Mouse (Mus musculus) stomach, embryonic 15.5 days (tissue): ENCODE results near the gene Prrt1. TPM values are rescaled to one million over a fixed set of nuclear protein-coding genes. Genes with fewer than 3 reads are reported as not detected.

Source experiments
- ATAC-seq: fragments of 200-750 bp; cut with Nextera tagmentation; 2 replicates; pipeline ENCODE4 v1.8.0; 2017; ENCODE audit warnings: low read depth, moderate number of reproducible peaks, moderate TSS enrichment; ENCODE audit not compliant: insufficient read depth, low FRiP score
- H3K27ac ChIP-seq: fragments of 300-500 bp; sonication (generic); 2 replicates; pipeline ENCODE4 v1.5.1; 2015; ENCODE audit warnings: mild to moderate bottlenecking, inconsistent platforms
- H3K27me3 ChIP-seq: fragments of 300-500 bp; sonication (generic); replicated peaks from 2 replicates; pipeline ENCODE4 v1.6.1; 2015; ENCODE audit warnings: inconsistent platforms
- H3K36me3 ChIP-seq: fragments of 300-500 bp; sonication (generic); 2 replicates; pipeline ENCODE4 v1.6.1; 2015; ENCODE audit warnings: inconsistent platforms
- H3K4me1 ChIP-seq: fragments of 300-500 bp; sonication (generic); 2 replicates; pipeline ENCODE4 v1.6.1; 2015; ENCODE audit warnings: inconsistent platforms
- H3K4me2 ChIP-seq: fragments of 300-500 bp; sonication (generic); 2 replicates; pipeline ENCODE4 v1.6.1; 2015; ENCODE audit warnings: mild to moderate bottlenecking, inconsistent platforms
- H3K4me3 ChIP-seq: fragments of 300-500 bp; sonication (generic); replicated peaks from 2 replicates; pipeline ENCODE4 v1.5.1; 2015; ENCODE audit warnings: inconsistent platforms
- H3K9ac ChIP-seq: fragments of 300-500 bp; sonication (generic); 2 replicates; pipeline ENCODE4 v1.6.1; 2015; ENCODE audit warnings: inconsistent platforms
- H3K9me3 ChIP-seq: fragments of 300-500 bp; sonication (generic); 2 replicates; pipeline ENCODE4 v1.6.1; 2016; ENCODE audit warnings: inconsistent platforms
- WGBS: fragments of 180-500 bp; shearing (Covaris S2); methylation state at CpG from one replicate; pipeline ENCODE4 v1.1.7; 2015; 5-methylcytosine and 5-hydroxymethylcytosine counted together
- polyA plus RNA-seq: library from polyadenylated mRNA; unstranded; fragments of >200 nt; fragmentation: Nextera tagmentation; extraction: Ambion mirVana; gene quantifications from 2 replicates; pipeline ENCODE4 v1.2.1, GENCODE M21; 2015

Prrt1 gene
- polyA plus RNA-seq, 1 experiment from 2014 or later, result 0.63 TPM

DNA sequence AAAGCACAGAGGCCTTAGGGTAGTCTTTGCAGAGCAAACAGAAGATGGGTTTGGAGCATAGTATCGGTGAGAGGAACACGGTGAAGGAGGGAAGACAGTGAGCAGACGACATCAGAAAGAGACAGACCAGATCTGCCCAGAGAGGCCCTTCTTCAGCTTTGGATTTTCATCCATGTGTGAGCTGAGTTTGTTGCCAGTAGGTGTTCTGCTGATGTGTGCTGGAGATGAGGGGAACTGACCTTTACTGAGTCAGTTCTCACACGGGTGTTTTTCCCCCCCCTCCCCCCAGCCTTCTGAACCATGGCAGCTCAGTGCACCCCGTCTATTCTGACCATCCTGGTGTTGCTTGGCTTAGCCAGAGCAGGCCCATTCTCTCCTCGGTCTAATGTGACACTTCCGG, 40.9 kb downstream of the Prrt1 start, which contains the start of gene Tnxb:
TSS of gene Tnxb (plus strand) at position 301 of the 400 bp plus-strand sequence.
- Histone ChIP-seq H3K9ac (0 out of 2 replicates have a peak within 1 kb of the TSS, but pooled peaks have one; percentile 4), H3K27me3 (peaks cover 42% of the 10 kb centered on the region), H3K27ac (no peak within 1 kb of the TSS), H3K9me3 (no peaks in the 10 kb centered on the region), H3K4me3 (peak within 1 kb of the TSS; percentile 34), H3K4me1 (peaks cover 15% of the 10 kb centered on the region), H3K4me2 (peak within 1 kb of the TSS; percentile 65), H3K36me3 (no peaks in the 10 kb centered on the region)
- WGBS, result 55% methylated on average over 7 of the region's 7 CpGs
- no peak for ATAC-seq

DNA sequence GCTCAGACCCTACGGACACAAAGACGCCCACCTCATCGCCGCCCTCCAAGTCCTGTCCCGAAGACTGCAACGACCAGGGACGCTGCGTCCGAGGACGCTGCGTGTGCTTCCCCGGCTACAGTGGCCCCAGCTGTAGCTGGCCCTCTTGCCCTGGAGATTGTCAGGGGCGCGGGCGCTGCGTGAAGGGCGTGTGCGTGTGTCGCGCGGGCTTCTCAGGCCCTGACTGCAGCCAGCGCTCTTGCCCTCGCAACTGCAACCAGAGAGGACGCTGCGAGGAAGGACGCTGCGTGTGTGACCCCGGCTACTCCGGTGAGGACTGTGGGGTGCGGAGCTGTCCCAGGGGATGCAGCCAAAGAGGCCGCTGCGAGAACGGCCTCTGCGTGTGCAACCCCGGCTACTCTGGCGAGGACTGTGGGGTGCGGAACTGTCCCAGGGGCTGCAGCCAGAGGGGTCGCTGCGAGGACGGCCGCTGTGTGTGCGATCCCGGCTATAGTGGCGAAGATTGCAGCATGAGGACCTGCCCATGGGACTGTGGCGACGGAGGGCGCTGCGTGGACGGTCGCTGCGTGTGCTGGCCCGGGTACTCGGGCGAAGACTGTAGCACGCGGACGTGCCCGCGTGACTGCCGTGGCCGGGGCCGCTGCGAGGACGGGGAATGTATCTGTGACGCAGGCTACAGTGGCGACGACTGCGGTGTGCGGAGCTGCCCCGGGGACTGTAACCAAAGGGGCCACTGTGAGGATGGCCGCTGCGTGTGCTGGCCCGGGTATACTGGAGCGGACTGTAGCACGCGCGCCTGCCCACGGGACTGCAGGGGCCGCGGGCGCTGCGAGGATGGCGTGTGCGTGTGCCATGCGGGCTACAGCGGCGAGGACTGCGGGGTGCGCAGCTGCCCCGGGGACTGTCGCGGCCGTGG, 42.1 kb downstream of the Prrt1 start:
- no peak overlapping the region for H3K27ac ChIP-seq
- ATAC-seq, result no peak; the same call in 1 of the 2 replicates
- H3K4me3 ChIP-seq, result peak overlapping the region; percentile 34
- H3K4me2 ChIP-seq, result peak overlapping the region; percentile 65
- H3K9me3 ChIP-seq, result no peaks in the 10 kb centered on the region
- 0 out of 2 replicates have a peak overlapping the region, but pooled peaks have one; percentile 4 for H3K9ac ChIP-seq
- H3K36me3 ChIP-seq, result no peaks in the 10 kb centered on the region
- H3K27me3 ChIP-seq, result peaks cover 45% of the 10 kb centered on the region
- H3K4me1 ChIP-seq, result peaks cover 21% of the 10 kb centered on the region
- WGBS, result 11% methylated on average over 93 of the region's 93 CpGs

DNA sequence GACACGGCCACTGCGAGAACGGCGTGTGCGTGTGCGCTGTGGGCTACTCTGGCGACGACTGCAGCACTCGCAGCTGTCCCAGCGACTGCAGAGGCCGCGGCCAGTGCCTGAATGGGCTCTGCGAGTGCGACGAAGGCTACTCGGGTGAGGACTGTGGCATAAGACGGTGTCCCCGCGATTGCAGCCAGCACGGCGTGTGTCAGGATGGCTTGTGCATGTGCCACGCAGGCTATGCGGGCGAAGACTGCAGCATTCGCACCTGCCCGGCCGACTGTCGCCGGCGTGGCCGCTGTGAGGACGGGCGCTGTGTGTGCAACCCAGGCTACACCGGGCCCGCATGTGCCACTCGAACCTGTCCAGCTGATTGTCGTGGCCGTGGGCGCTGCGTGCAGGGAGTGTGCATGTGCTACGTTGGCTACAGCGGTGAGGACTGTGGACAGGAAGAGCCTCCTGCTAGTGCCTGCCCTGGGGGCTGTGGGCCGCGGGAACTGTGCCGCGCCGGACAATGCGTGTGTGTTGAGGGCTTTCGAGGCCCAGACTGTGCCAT, 43.0 kb downstream of the Prrt1 start:
- Histone ChIP-seq H3K4me2 (peak overlapping the region; percentile 65), H3K4me3 (peak overlapping the region; percentile 34)

DNA sequence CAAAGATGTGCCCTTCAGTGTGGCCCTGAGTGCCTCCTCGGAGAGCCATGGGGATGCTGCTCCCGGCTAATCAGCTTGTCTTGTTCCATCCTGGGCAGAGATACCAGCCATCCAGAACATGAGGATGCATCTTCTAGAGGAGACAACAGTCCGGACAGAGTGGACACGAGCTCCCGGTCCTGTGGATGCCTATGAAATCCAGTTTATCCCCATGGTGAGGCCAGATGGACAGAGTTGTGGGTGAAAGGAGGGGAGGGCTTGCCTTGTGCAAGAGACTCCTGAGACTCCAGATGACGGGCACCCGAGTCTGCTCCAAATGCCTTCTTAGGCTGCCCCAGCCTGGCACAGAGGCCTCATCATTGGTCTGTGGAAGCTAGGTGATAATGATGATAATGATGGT, 43.8 kb downstream of the Prrt1 start:
- peaks cover 48% of the 10 kb centered on the region for H3K27me3 ChIP-seq
- no peak overlapping the region for H3K4me2 ChIP-seq
- no peak overlapping the region for H3K27ac ChIP-seq
- ATAC-seq, result no peak
- H3K4me3 ChIP-seq, result no peak overlapping the region
- 80% methylated on average over 7 of the region's 7 CpGs for WGBS
- H3K36me3 ChIP-seq, result no peaks in the 10 kb centered on the region
- H3K9ac ChIP-seq, result no peak overlapping the region
- H3K9me3 ChIP-seq, result no peaks in the 10 kb centered on the region
- peaks cover 21% of the 10 kb centered on the region for H3K4me1 ChIP-seq

More for the DNA sequence above, 43.0 kb downstream of the Prrt1 start:
- WGBS, result 39% methylated on average over 49 of the region's 49 CpGs
- H3K9ac ChIP-seq, result no peak overlapping the region
- ATAC-seq, result no peak
- H3K27ac ChIP-seq, result no peak overlapping the region
- no peaks in the 10 kb centered on the region for H3K9me3 ChIP-seq
- peaks cover 48% of the 10 kb centered on the region for H3K27me3 ChIP-seq
- H3K36me3 ChIP-seq, result no peaks in the 10 kb centered on the region
- H3K4me1 ChIP-seq, result peaks cover 21% of the 10 kb centered on the region

DNA sequence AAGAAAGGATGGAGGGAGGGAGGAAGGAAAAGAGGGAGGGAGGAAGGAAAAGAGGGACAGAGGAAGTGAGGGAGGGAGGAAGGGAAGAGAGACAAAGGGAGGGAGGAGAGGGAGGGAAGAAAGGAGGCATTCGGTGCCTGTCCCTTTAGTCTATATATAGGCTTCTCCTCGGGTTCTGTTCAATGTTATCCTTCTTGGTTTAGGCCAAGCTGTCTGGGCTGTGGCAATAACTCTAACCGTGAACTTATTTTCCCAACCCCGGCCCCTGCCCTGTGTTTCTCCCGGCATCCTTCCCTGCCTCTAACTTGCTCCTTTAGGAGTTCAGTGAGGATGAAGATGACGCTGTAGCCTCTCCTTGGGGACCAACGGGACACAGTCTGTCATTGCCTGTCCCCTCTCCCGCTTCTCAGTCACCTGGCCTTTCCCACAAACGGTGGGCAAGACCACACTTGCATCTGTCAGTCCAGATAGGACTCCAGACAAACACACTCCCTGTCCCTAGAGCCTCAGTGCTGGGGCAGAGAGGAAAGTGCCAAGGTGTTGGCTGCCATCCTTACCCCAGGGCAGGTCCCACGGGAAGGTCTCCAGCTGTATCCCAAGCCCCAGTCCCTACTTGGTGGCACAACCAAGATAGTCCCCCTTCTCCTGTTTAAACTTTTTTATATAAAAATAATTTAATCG, 45.3 kb downstream of the Prrt1 start:
- Histone ChIP-seq H3K9ac (no peak overlapping the region), H3K4me3 (no peak overlapping the region), H3K36me3 (no peaks in the 10 kb centered on the region), H3K4me1 (peaks cover 21% of the 10 kb centered on the region), H3K27ac (peak overlapping the region; percentile 67), H3K4me2 (no peak overlapping the region), H3K27me3 (peaks cover 53% of the 10 kb centered on the region), H3K9me3 (no peaks in the 10 kb centered on the region)
- 46% methylated on average over 11 of the region's 11 CpGs for WGBS
- ATAC-seq, result peak; percentile 41; the same call in 1 of the 2 replicates

DNA sequence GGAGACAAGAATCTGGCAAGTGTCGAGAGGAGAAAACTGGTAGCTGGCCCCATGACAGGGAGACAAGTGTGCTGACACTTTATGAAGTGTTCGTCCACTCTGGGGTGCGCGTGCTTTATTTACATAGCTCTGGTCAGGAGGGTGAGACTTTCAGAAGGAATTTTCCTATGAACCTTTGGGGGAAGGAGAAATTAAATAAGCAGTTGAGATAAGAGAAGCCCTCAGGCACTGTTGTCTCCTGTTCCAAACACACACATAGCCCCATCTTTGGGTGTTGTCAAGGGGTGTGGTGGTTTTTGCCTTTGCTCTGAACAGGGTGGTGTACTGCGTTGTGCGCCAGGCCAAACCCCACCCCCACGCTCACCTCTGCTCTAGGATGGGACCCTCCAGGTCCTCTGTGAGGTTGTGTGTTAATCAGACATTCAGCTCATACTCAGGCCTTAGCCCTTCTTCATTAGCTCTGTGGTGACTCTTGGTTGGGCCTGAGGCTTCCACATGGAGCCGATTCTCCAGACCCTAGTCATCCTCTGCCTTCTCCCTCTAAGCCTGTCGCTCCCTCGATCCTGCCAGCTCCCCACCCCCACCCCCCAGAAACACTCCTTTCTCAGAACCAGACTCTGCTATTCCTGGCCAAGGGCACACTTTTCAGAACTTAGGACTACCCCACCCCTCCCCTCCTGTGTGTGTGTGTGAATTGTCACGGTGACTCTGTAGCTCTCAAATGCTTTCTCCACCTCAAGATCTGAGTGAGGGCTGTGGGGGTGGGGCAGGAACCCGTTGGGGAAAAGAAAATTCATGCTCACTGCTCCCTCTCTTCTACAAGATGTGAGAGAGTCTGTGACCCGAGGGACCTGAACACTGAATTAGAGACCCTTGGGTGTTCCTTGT, 46.1 kb downstream of the Prrt1 start:
- Histone ChIP-seq H3K4me1 (peaks cover 21% of the 10 kb centered on the region), H3K4me2 (no peak overlapping the region), H3K9ac (no peak overlapping the region), H3K4me3 (no peak overlapping the region), H3K27me3 (peaks cover 53% of the 10 kb centered on the region), H3K27ac (peak overlapping the region; percentile 67), H3K9me3 (no peaks in the 10 kb centered on the region), H3K36me3 (no peaks in the 10 kb centered on the region)
- WGBS, result 53% methylated on average over 13 of the region's 13 CpGs
- no peak for ATAC-seq

DNA sequence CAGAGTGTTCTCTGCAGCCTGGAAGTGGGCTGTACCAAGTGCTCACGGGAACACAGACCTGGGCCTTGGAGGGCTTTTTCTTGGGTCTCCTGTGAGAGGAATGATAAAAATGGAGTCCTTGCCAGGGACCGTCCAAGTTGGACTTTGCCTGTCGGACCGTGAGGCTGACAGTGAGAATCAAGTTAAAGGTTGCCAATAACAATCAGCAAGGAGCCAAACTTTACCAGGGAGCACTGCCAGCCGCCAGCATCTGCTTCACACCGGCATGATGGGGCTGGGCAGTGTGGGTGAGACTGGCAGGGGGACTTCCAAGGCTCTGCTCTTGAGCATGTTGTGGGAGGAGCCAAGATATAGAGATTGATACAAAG, 46.7 kb downstream of the Prrt1 start:
- peaks cover 47% of the 10 kb centered on the region for H3K27me3 ChIP-seq
- no peaks in the 10 kb centered on the region for H3K9me3 ChIP-seq
- H3K9ac ChIP-seq, result no peak overlapping the region
- peaks cover 22% of the 10 kb centered on the region for H3K4me1 ChIP-seq
- peak overlapping the region; percentile 67; the same call in 1 of the 2 replicates for H3K27ac ChIP-seq
- H3K36me3 ChIP-seq, result no peaks in the 10 kb centered on the region
- 74% methylated on average over 6 of the region's 6 CpGs for WGBS
- H3K4me3 ChIP-seq, result no peak overlapping the region
- ATAC-seq, result no peak
- no peak overlapping the region for H3K4me2 ChIP-seq

DNA sequence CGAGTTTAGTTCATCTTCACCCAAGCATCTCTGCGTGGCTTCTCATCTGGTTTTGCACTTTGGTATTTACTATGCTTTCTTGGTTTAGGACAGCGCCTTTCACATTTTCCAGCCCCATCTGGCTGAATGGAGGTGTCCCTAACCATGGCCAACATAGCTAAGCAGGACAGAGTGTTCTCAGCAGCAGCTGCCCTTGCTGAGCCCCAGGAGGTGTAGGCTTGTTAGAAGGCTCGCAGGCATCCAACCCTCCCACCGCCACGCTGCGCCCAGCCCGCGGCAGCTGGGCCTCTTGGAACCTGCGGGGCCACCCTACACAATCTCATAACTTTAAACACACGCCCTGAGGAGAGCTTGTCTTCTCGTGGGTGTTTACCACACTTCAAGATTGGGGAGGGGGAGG, 47.3 kb downstream of the Prrt1 start:
- Histone ChIP-seq H3K27me3 (peaks cover 41% of the 10 kb centered on the region), H3K9ac (no peak overlapping the region), H3K9me3 (no peaks in the 10 kb centered on the region), H3K36me3 (no peaks in the 10 kb centered on the region), H3K4me1 (peaks cover 22% of the 10 kb centered on the region), H3K4me3 (no peak overlapping the region), H3K4me2 (no peak overlapping the region), H3K27ac (no peak overlapping the region)
- WGBS, result 59% methylated on average over 12 of the region's 12 CpGs
- ATAC-seq, result no peak

DNA sequence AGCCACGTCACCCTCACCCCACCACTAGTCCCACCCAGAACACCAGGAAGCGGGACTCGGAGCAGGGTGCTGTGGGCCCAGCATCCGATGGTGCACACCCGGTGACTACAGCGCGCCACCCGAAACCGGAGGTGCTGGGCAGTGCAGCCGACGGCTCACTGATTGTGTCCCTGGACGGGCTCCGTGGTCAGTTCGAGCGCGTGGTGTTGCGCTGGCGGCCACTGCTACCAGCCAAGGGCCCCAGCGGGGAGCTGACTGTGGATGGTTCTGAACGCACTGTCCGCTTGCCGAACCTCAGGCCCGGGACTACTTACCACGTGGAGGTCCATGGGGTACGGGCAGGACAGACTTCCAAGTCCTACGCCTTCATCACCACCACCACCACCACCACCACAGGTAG, 50.9 kb downstream of the Prrt1 start:
- Histone ChIP-seq H3K36me3 (no peaks in the 10 kb centered on the region), H3K9me3 (no peaks in the 10 kb centered on the region), H3K27me3 (peaks cover 20% of the 10 kb centered on the region; the same call in 1 of the 2 replicates), H3K9ac (no peak overlapping the region), H3K27ac (no peak overlapping the region), H3K4me3 (no peak overlapping the region), H3K4me2 (no peak overlapping the region), H3K4me1 (peaks cover 33% of the 10 kb centered on the region)
- WGBS, result 83% methylated on average over 26 of the region's 26 CpGs
- ATAC-seq, result no peak

DNA sequence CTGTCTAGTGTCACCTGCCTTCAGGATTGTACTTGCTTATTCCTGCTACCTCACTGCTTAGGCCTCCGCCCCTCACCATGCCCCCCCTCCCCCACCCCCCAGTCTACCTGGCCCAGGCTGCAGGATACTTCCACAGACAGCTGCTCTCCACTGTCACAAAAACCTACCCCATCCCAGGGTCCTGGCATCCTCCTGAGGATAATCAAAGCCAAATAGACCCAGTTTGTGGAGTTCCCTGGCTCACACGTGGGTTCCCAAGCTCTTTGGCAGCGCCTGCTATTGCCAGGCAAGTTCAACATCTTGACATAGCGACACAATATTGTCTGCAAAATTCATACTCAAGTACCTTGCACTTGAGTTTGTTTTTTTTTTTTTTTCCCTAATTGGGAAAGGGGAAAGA, 51.3 kb downstream of the Prrt1 start:
- Histone ChIP-seq H3K27me3 (peaks cover 20% of the 10 kb centered on the region; the same call in 1 of the 2 replicates), H3K9me3 (no peaks in the 10 kb centered on the region), H3K4me1 (peaks cover 37% of the 10 kb centered on the region), H3K9ac (no peak overlapping the region), H3K4me2 (no peak overlapping the region), H3K4me3 (no peak overlapping the region), H3K36me3 (no peaks in the 10 kb centered on the region), H3K27ac (no peak overlapping the region)
- WGBS, result 80% methylated on average over 4 of the region's 4 CpGs
- ATAC-seq, result no peak

DNA sequence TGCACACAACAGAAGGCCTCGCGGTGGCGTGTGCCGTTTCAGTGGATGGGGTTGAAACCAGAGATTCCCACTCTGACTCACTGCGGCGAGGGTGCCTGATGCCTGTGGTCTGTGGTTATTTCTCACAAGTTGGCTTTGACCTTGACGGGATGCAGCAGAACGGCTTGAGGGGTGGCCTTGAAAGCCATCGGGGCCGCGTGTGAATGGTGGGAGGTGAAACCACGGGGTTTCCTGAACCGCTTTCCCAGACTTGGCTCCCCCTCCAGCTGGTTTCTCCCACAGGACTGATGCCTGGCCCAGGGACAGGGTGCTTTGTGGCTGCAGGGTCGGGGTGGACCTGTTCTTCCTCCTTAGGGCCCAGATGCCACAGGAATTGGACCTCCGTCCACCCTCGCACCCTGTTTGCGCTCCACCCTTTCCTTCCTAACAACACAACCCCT, 51.8 kb downstream of the Prrt1 start:
- 56% methylated on average over 17 of the region's 17 CpGs for WGBS
- H3K27me3 ChIP-seq, result peaks cover 17% of the 10 kb centered on the region; the same call in 1 of the 2 replicates
- H3K36me3 ChIP-seq, result no peaks in the 10 kb centered on the region
- H3K9ac ChIP-seq, result no peak overlapping the region
- no peaks in the 10 kb centered on the region for H3K9me3 ChIP-seq
- H3K4me1 ChIP-seq, result peaks cover 37% of the 10 kb centered on the region
- H3K4me3 ChIP-seq, result no peak overlapping the region
- no peak for ATAC-seq
- H3K4me2 ChIP-seq, result no peak overlapping the region
- 0 out of 2 replicates have a peak overlapping the region, but pooled peaks have one; percentile 16 for H3K27ac ChIP-seq
